Mouse (Mus musculus) cerebellum, adult 8-10 months (tissue): ENCODE measurements around the gene Gng13.

Source experiments
- DNase-seq: peaks from one replicate; pipeline ENCODE4 v3.0.0; 2022

The Gng13 gene

DNA sequence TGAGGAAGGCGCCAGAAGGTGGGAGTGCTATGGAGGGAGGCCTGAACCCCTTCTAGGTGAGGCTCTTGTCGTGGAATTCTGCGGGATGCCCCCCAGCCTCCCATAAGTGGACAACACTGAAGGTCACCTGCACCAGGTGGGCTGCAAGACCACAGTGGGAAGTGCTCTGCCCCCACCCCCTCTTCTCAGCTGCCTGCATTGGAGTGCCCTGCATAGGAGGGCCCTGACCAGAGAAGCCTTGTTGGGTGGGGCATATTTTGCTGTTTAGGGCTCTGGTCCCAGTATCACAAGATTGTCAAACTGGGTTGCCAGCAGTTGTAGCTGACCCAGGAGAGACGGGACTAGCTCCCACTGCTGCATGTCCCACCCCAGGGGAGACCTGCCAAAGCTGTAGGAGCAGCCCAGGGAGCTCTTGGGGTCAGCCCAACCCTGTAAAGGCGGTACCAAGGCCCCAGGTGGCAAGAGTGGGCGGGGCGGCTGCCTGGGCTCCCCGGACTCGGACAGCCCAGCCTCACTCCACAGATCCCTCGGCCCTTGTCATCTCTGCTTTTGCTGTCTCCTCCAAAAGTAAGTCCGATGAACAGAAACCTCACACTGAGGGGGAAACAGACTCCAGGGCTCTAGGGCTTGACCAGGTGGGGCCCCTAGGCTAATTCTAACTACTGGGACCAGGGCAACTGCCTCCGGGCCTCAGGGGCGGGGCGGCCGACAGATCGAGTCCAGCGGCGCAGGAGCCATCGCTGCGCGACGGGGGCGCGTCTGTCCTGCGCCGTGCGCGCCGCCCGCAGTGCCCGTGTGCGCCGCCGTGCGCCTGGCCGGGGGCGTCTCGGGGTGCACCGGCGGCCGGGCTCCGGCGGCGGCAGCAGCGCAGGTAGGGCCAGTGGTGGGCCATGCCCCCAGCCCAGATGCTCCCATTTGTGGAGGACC is at the start of gene Gng13:
TSS of gene Gng13 (plus strand) at position 461 of the 927 bp plus-strand sequence.
- no peak for DNase-seq

DNA sequence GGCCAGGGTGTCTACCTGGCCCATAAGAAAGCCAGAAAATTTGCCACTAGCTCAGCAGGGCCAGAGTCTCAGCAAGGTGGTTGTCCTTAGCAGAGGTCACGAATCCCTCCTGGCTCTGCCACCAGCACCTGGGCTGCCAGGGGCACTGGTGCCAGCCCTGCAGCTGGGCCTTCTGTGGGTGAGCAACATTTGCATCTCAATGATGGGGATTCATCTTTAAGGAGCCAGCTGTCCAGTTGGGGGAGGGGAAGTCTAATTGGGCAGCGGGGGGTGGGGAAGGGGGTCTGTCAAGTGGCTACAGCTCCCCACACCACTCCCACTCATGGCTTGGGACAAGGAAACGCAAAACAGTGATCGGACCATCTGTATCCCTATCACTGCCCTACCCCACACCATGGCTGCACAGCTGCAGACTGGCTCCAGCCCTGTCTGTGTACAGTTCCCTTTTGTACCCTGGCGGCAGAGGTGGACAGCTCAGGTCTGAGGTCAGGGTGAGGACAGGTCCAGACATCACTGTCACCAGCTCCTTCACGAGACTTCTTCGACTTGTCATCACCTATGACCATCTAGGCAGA is 48.4 kb upstream of the Gng13 start:
- no peak for DNase-seq

- DNase-seq: no peak
These were observed 44.0 kb upstream of the Gng13 start for GRCm38 (mm10) chr17:25672982-25673381.

- no peak for DNase-seq
These were observed 39.0 kb upstream of the Gng13 start for GRCm38 (mm10) chr17:25677969-25678368.

GRCm38 (mm10) chr17:25679818-25680217 is 37.2 kb upstream of the Gng13 start:
- DNase-seq: no peak

- no peak for DNase-seq
These were observed 35.3 kb upstream of the Gng13 start for GRCm38 (mm10) chr17:25681636-25682035.

GRCm38 (mm10) chr17:25686323-25686722 is 30.6 kb upstream of the Gng13 start:
- no peak for DNase-seq

GRCm38 (mm10) chr17:25688922-25689321 is 28.0 kb upstream of the Gng13 start:
- no peak for DNase-seq

DNA sequence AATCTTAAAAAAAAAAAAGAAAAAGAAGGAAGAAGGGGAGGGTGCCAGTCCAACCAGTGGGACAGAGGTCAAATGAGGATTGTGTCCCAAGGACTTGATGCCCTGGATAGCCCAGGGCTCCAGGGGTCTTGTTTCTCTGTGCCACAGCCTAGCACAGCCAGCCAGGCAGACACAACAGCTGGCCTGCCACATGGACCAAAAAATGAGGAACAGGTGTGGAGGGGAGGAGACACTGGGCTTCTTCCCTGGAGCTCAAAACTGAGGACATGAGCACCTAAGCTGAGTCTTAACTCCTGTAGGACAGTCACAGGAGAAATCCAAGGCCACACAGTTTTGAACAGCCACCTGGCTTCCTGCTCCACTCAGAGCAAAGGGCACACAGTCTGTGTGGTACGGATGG is 20.7 kb upstream of the Gng13 start:
- no peak for DNase-seq

- peak; percentile 73 for DNase-seq
These were observed 18.5 kb upstream of the Gng13 start for GRCm38 (mm10) chr17:25698446-25698845.

GRCm38 (mm10) chr17:25700863-25701496 is 16.0 kb upstream of the Gng13 start:
- no peak for DNase-seq

DNA sequence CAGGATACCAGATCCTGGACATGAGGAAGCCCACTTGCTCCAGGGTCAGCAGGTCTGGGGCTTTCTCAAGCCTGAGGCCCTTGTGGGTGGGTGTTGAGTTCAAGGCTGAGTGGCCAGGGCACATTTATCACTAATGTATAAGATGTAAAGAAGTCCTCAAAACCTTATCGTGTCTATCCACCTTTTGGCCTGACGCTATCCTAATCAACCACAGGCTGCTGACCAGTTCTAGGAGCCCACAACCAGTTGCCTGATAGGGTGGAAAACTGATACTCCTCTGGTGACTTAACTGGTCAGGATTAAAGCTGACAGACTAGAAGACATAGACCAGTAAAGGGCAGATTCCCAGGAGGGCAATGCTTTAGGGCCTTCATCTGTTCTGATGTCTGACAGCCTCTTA is 7.0 kb upstream of the Gng13 start:
- DNase-seq: no peak

DNA sequence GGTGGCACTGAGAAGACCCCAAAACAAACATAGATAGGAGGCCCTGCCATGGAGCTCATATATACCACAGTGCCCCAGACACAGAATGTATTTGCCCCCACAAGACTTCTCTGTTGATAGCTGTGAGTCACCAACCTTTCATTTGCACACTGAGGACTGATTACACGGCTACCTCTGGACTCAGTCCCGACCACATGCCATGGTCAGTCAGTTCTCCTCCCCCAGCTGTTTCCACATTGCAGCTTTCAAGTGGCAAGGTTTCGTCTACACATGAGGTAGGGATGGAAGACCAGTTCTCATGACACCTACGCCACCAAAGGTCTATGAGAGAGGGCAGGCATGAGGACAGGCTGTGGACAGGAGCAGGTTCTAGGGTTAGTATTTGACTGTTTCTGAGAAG is 5.8 kb upstream of the Gng13 start:
- no peak for DNase-seq

DNA sequence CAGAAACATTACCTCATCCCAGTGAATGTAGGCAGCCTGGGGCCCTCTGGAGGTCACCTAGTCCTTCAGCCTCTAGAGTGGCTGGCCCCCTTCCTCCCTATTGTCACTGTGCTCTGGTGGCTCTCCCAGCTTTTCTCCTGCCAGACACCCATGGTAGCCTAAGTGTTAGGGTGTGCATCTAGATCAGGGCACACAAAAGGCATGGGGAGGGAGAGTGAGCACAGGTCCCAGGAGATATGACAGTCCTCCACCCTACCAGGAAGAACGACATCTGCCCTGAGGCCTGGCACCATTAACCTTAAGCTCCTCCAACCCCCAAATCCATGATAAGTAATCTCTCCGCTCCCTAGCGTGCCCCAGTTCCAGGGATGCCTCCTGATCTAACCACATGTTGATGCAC is 1.3 kb upstream of the Gng13 start:
- no peak for DNase-seq

DNA sequence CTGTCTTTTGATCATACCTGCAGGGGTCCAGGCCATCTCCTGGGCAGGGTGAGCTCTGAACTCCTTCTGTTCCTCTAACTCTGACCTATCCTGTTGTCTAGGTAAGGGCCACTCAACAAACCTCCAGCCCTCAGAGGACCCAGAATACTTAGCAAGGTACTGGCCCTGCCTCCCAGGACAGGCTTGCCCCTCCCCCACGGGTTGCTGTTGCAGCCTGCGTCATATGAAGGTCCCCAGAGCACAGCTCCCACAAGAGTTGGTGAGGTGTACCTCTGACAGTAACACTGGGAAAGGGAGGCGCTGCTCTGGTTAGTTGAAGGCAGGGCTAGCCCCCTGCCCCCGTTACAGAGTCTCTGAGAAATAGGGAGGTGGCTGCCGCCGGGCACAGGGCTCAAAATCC is 841 bp upstream of the Gng13 start:
- no peak for DNase-seq

DNA sequence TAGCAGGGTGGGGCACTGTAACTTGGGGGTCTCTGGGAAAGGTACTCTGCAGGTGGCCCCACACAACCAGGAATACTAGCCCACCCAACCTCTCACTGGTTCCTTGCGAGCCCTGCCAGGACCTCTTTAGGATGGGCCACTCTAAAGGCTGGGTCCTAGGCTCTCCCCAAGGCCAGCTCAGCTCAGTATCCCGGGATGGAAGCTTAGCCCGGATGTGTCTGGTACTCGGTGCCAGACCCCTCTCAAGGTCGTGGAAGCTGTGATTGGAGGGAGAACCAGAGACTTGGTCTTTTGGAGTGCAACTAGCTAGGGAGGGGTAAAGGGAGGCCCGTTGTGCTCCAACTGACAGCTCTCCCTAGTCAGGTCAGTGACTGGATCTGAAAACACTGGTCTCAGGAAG is 720 bp downstream of the Gng13 start:
- no peak for DNase-seq

DNA sequence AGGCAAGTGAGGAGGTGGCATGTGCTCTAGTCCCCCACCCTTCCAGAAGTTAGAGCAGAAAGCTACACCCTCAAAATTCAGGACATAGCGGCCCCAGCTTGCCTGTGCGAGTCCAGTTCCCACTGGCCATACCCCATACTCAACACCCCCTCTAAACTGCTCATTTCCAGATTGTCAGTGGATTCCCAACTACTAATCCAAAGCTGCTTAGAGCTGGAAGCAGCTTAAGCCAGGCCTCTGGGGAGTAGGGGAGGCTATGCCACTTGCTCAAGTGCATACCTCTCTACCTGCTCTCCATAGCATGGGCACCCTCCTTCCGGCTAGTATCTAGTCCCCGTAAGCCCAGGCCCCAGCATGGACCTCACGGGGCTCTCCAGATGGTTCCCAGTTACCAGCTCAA is 4.5 kb downstream of the Gng13 start:
- DNase-seq: no peak

- no peak for DNase-seq
These were observed 6.5 kb downstream of the Gng13 start for GRCm38 (mm10) chr17:25723470-25723869.

- DNase-seq: no peak
These were observed 6.9 kb downstream of the Gng13 start for GRCm38 (mm10) chr17:25723919-25724318.

DNA sequence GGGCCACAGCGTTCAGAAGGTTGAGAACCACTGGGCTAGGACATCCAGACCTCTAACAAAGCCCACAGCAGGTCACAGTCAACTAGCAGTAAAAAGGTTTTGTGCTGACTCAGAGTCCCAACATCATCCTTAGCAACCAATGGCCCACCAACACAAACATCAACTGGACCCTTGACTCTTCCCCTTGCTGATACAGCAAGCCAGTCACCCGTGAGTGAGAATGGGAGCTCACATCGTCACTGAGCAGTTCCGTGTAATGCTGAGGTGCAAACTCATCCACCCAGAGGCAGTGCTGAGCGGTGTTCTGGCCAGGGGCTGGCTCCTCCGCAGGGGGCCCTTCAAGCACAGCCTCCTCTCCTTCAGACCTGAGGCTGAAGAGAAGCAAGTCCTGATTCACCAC is 8.3 kb downstream of the Gng13 start:
- DNase-seq: no peak

DNA sequence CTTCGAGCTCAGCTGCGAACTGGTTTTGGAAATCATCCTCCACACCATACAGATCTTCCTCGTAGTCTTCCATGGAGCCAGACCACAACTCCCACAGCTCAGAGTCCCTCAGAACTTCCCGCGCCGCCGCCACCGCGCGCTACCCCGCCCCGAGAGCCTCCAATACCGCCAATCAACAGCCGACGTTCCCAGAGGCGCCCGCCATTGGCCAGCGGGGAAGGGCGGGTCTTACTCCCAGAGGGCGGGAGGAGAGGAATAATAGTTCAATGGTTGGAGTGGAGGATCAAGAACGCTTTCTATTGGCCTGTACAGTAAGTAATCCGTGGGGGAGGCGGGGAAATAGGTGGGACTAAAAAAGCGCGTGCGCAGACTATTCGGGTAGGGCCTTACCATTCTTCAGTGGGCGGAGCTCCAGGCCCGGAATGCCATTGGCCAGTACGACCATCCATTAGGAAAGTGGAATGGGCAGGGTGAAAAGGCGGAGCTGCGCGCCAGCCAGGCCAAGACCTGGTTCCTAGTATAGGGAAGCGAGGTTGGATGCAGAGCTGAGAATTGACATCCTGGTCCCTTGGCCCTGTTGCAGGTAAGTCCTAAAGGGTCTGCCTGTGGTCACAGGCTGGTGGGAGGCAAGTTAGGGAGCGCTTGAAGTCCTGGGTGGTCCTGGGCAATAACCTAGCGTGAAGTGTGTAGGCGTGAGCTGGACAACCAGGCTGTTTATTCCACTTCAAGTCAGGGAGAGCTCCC is 10.5 kb downstream of the Gng13 start, which contains the start of the genes Chtf18 and Rpusd1:
TSS of gene Chtf18 (minus strand) at position 155 of the 744 bp plus-strand sequence.
TSS of gene Rpusd1 (plus strand) at position 406 of the 744 bp plus-strand sequence.
- peak; percentile 99 for DNase-seq

DNA sequence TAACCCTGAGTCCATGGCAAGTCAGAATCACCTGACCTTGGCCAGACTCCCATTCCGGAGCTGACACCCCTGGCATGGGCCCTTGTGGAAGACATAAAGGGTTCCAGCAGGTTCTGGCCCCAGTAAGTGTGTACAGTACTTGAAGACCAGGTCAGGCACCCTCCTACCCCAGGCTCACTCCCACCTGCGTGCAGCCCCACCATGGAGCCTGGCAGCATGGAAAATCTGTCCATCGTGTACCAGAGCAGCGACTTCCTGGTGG is 11.0 kb downstream of the Gng13 start:
- DNase-seq: no peak

- peak; percentile 83 for DNase-seq
These were observed 15.1 kb downstream of the Gng13 start for GRCm38 (mm10) chr17:25732082-25732481.
